Mouse (Mus musculus) gastrocnemius, postnatal 10 days (tissue): ENCODE measurements at regions not wholly inside any gene's neighbourhood (a gene's known extent, or its start where the extent isn't known, plus 50 kb on each side); places are given as distances from the start of the nearest gene placed in this dataset.

Source experiments
- DNase-seq: peaks from one replicate; pipeline ENCODE4 v3.0.0; 2021; ENCODE audit warnings: mixed read lengths

DNA sequence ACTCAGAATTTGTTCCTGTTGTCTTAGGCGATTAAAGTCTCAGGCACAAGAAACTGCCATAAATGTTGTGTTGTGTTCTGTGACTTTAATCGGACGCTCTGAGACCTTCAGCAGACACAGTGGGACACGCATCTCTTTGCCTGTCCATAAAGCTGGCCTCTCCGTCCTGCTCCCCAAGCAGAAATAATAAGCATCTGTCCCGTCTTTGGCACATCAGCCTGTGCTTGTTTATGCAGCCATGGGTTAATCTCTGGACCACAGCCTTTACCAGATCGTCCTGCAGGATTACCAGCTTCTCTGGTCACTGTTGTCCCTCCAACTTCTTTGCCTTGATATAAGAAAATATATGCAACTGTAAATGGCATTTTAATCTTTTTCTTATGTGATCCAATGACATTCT, 87.7 kb upstream of the Ret start:
- no peak for DNase-seq

DNA sequence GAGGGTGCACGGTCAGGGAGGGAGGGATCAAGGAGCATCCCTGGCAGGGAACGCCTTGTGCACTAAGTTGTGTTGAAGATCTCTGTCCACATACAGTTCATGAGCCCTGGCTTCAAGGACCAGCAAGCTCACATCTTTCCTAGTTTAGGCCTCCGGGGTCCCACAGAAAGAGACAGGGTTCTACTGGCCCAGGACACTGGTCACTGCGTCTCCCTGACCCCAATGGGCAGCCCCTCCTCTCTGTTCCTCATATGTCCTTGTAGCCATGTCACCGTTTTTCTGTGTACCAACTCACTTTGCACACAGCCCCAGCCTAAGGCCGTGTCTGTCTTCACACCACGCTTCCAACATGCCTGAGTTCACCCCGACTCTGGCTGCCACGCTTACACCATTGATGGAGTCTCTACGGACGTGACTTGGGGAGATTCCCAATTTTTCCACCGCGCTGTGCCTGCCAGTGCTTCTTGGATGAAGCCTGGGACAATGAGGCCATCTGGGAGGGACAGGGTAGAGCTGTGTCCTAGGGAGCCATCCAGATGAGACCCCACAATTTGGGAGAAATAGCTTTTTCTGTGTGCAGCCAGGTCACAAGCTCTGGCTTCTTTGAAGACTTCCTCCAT, 86.5 kb upstream of the Ret start:
- no peak for DNase-seq

DNA sequence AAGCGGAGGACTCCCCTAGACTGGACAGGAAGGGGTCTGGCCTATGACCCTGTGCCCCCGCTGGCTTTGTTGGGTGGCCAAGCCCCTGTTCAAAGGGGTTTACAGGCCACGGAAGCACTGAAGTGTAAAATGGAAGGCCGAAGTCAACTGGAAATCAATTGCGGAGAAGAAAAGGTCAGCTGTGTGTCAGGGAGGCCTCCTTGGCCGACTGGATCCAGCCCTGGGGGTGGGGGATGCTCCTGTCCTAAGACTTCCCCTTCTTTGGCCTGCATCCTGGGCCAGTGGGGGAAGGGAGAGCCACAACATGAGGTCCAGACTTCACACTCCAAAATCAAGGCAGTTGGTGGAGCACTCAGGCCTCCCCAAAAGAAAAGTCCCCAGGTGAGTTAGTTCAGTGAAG, 66.4 kb upstream of the Ret start:
- no peak for DNase-seq

DNA sequence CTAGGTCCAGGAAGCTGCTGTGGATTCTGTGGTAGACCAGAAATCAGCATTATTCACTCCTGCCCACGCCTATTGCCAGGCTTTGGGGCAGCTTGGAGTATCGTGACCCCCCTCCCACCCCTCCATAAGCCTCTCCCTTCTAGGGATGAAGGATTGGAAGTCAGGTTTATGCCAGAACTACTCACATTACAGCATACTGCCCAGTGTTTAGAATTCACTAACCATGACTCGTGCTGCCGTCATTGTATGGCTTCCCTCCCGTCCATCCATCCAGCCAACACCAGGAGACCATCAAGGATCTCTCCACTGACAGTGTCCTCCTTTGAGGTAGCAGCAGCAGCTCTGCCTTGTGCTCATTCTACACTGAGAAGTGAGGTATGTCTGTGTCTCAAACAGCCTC, 62.4 kb upstream of the Ret start:
- DNase-seq: no peak

DNA sequence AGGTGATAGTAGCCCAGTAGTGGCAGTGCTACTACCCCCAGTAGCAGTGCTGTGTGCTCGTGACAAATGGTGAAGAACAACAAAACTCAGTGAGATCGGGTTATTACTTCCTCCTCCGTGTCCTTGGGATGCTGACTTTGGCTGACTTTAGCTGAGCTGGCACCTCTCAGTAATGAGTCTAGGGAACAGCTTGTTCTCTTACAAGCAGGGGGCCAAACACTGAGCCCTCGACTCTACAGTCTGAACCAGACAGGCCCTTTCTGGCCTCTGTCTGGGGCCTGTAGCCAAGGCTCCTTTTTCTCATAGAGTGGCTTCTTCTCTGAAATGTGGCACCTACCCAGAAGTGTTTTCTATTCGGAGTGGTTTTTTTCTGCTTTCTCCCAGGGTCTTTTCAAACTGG, 57.4 kb upstream of the Ret start:
- DNase-seq: no peak

DNA sequence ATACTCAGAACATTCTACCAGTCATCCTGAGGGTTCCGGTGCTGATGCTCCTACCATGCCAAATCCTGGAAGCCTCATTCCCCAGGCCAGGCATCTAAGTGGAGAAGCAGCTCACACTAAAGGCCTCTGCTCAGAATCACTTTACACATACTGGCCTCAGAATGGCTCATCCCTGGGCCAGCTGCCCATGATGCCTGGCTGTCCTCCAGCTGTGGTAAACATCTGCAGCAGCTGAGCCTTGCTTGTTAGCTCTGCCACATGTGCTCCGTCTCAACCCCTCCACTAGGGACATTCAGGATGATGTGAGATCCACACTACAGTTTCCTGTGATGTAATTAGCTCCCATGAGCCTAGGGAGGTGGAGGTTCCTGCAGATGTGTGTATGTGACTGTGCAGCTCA, 55.2 kb upstream of the Ret start:
- peak; percentile 81 for DNase-seq

DNA sequence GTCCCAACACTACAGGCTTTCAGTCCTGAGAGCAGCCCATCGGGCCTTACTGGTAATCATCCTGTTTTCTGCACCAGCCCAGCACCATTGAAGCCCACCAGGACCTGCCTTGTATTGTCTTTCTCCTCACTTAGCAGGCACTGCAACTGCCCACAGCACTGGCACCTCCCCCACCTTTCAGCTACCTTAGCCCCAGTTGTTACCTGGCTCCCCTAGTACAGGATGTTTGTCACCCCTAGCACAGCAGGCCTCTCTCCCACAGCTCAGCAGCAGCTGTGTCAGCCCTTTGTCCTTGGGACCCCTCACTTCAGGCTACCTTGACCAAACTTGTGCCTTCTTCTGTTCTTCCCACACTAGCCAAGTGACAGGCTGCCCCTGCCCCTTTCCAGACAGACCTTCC, 53.6 kb upstream of the Ret start:
- DNase-seq: no peak

DNA sequence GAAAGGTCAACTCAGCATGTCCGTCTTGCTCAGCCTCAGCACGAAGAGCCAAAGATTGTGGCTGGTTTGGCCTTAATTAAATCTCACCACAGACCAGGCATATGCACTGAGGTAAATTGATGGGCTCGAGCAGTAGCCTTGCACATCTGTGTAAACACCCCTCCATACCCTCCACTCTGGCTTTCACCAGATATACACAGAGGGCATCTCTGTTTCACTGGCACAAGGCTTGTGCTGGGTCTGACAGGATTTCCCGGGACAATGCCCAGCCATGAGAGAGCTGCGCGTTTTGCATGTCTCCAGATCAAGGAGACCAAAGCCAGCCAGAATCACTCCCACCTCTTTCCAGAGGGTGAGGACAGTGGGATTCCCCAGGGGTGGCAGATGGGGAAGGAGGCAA, 52.5 kb upstream of the Ret start:
- DNase-seq: no peak
